16 mouse cellular contexts compared by ENCODE assay signal in the genomic region with DNA sequence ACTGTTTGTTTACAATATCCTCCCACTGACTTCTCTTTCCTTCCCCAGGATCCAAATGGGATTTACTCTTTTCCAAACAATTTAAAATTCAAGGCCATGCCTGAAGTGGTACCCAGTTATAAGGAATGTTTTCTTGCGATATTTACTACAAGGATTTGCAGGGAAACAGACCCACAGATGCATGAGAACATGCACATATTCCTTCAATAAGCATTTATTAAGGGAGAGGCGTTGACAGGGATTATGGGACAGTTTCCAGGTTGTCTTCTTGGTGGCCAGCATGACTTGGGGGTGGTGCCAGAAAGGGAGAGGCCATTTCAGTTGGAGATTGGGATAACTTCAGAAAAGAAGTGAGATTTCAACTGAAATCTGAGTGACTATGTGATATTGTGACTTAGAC. TPM values are rescaled to one million over a fixed set of nuclear protein-coding genes. Genes with fewer than 3 reads are reported as not detected.
DNase-seq lines count a peak whose midpoint lies in the region; ATAC-seq and TF ChIP-seq lines count a peak whose summit lies in the region.
"Had no signal": no experiment of that assay in that cellular context is flagged by ENCODE, and none has a peak within 500 bp of the region (broad histone marks: within the 10 kb centered on the region; RNA-seq: fewer than 3 reads in every experiment).

No protein-coding gene starts in this region.

- WGBS in kidney, adult 2 months = 72% methylated on average over 2 of the region's 2 CpGs
- 75% methylated on average over 2 of the region's 2 CpGs for WGBS in kidney, embryonic 14.5 days
- 82% methylated on average over 2 of the region's 2 CpGs for WGBS in midbrain, postnatal 0 days
- 76% methylated on average over 2 of the region's 2 CpGs for WGBS in forebrain, embryonic 15.5 days

- DNase-seq in kidney, adult 2 months = peak; percentile 9
- DNase-seq in adipocyte (ENCODE audit: low spot score) = peak; percentile 41
- DNase-seq in heart, adult 8-10 months (ENCODE audit: low spot score) = peak; percentile 54
- DNase-seq in lung, postnatal 10 days = peak; percentile 47
- DNase-seq in midbrain, postnatal 0 days (ENCODE audit: low spot score) = no peak
- DNase-seq: cerebellum, adult 8-10 months; left cerebral cortex, postnatal 4 days; liver, embryonic 13.5 days; right cerebral cortex, adult 18-20 months; thymus, adult 2 months had no signal

- H3K4me1 ChIP-seq in kidney, adult 2 months (ENCODE audit: control insufficient read depth, insufficient read depth, low read length) = no peaks in the 10 kb centered on the region
- H3K4me1 ChIP-seq in kidney, embryonic 14.5 days (ENCODE audit: control insufficient read depth, insufficient read depth, low read length) = no peaks in the 10 kb centered on the region
- no peaks in the 10 kb centered on the region for H3K4me1 ChIP-seq in midbrain, postnatal 0 days (ENCODE audit: insufficient read depth, low read length)
- no peaks in the 10 kb centered on the region for H3K4me1 ChIP-seq in forebrain, embryonic 15.5 days
- H3K4me1 ChIP-seq: forebrain, embryonic 10.5 days; liver, embryonic 13.5 days had no signal

- H3K27ac ChIP-seq in kidney, adult 2 months (ENCODE audit: insufficient read depth, low read depth, low read length) = peak overlapping the region; percentile 20; the same call in 1 of the 2 replicates
- H3K27ac ChIP-seq in kidney, embryonic 14.5 days (ENCODE audit: low read depth, low read length) = no peak overlapping the region
- H3K27ac ChIP-seq in midbrain, postnatal 0 days (ENCODE audit: low read depth, low read length) = no peak overlapping the region
- no peak overlapping the region for H3K27ac ChIP-seq in forebrain, embryonic 15.5 days (replicated peaks)
- H3K27ac ChIP-seq: forebrain, embryonic 10.5 days; kidney, postnatal 0 days; liver, embryonic 13.5 days had no signal

- no peak overlapping the region for H3K4me3 ChIP-seq in kidney, adult 2 months (ENCODE audit: insufficient read depth, low read depth, low read length)
- no peak overlapping the region for H3K4me3 ChIP-seq in kidney, embryonic 14.5 days (ENCODE audit: low read length)
- no peak overlapping the region for H3K4me3 ChIP-seq in midbrain, postnatal 0 days (ENCODE audit: low read depth, low read length)
- H3K4me3 ChIP-seq in forebrain, embryonic 15.5 days = no peak overlapping the region
- H3K4me3 ChIP-seq: forebrain, embryonic 10.5 days; liver, embryonic 13.5 days had no signal

- no peak for ATAC-seq in kidney, embryonic 14.5 days (ENCODE audit: low FRiP score, low TSS enrichment)
- no peak for ATAC-seq in midbrain, postnatal 0 days (ENCODE audit: low FRiP score)
- no peak for ATAC-seq in forebrain, embryonic 15.5 days (replicated peaks)
- ATAC-seq: inflammation-experienced regulatory T-cells, adult 6 months; Patski had no signal

- no peaks in the 10 kb centered on the region for H3K27me3 ChIP-seq in kidney, adult 2 months (replicated peaks; ENCODE audit: control insufficient read depth, insufficient read depth, low read length)
- no peaks in the 10 kb centered on the region for H3K27me3 ChIP-seq in kidney, embryonic 14.5 days (ENCODE audit: control insufficient read depth, insufficient read depth, low read length)
- no peaks in the 10 kb centered on the region for H3K27me3 ChIP-seq in midbrain, postnatal 0 days (ENCODE audit: insufficient read depth, low read length)
- no peaks in the 10 kb centered on the region for H3K27me3 ChIP-seq in forebrain, embryonic 15.5 days
- H3K27me3 ChIP-seq: liver, embryonic 13.5 days; Patski had no signal

- H3K36me3 ChIP-seq in kidney, adult 2 months (ENCODE audit: control insufficient read depth, insufficient read depth, low read length) = no peaks in the 10 kb centered on the region
- H3K36me3 ChIP-seq in kidney, embryonic 14.5 days (ENCODE audit: control insufficient read depth, insufficient read depth, low read length) = no peaks in the 10 kb centered on the region
- H3K36me3 ChIP-seq in midbrain, postnatal 0 days (ENCODE audit: insufficient read depth, low read length) = no peaks in the 10 kb centered on the region
- no peaks in the 10 kb centered on the region for H3K36me3 ChIP-seq in forebrain, embryonic 15.5 days
- H3K36me3 ChIP-seq: forebrain, embryonic 10.5 days; liver, embryonic 13.5 days had no signal

- H3K4me2 ChIP-seq in kidney, embryonic 14.5 days (replicated peaks; ENCODE audit: low read depth, low read length) = no peak overlapping the region
- H3K4me2 ChIP-seq in midbrain, postnatal 0 days (ENCODE audit: low read depth, low read length, poor library complexity, severe bottlenecking) = no peak overlapping the region
- no peak overlapping the region for H3K4me2 ChIP-seq in forebrain, embryonic 15.5 days (replicated peaks)
- H3K4me2 ChIP-seq: liver, embryonic 13.5 days had no signal

- no peaks in the 10 kb centered on the region for H3K9me3 ChIP-seq in kidney, embryonic 14.5 days (ENCODE audit: control insufficient read depth, low read length)
- no peaks in the 10 kb centered on the region for H3K9me3 ChIP-seq in midbrain, postnatal 0 days (ENCODE audit: low read length)
- no peaks in the 10 kb centered on the region for H3K9me3 ChIP-seq in forebrain, embryonic 15.5 days
- H3K9me3 ChIP-seq: forebrain, embryonic 10.5 days; liver, embryonic 13.5 days had no signal

- no peak for TF ChIP-seq POLR2A in kidney, adult 2 months (IDR thresholded peaks at IDR 0.05; ENCODE audit: low read depth, low read length)

- no peak for TF ChIP-seq CTCF in kidney, adult 2 months (conservative IDR thresholded peaks at IDR 0.05; ENCODE audit: insufficient read depth, insufficient read length, low read depth, low read length)
- no peak for TF ChIP-seq CTCF in midbrain, postnatal 0 days (IDR thresholded peaks at IDR 0.05)

- no peak overlapping the region for H3K9ac ChIP-seq in kidney, embryonic 14.5 days (ENCODE audit: low read depth, low read length)
- H3K9ac ChIP-seq in midbrain, postnatal 0 days (replicated peaks; ENCODE audit: low read length, poor library complexity, severe bottlenecking) = no peak overlapping the region
- no peak overlapping the region for H3K9ac ChIP-seq in forebrain, embryonic 15.5 days (replicated peaks)
- H3K9ac ChIP-seq: liver, embryonic 13.5 days had no signal

RNA-seq across cellular contexts. Expression of a gene that starts 58.4 kb away (rescaled TPM):
- polyA plus RNA-seq in kidney, adult 2 months (2012; rRNA removed) = 118 and 140 TPM in 2 replicates
- polyA plus RNA-seq in kidney, embryonic 14.5 days (2014; fragmentation: Nextera tagmentation; extraction: Ambion mirVana) = 103 and 129 TPM in 2 replicates
- total RNA-seq in heart, adult 8-10 months (2022) = 100 to 1,000 TPM; 542 to 588 (median 572) TPM
- 294 and 367 TPM in 2 replicates for total RNA-seq in midbrain, postnatal 0 days (2014; rRNA removed)
- 170 and 173 TPM in 2 replicates for polyA plus RNA-seq in midbrain, postnatal 0 days (2015; fragmentation: Nextera tagmentation; extraction: Ambion mirVana)
- polyA plus RNA-seq in forebrain, embryonic 15.5 days (2015; fragmentation: Nextera tagmentation; extraction: Ambion mirVana) = 125 and 134 TPM in 2 replicates
